Mouse (Mus musculus) C2C12 (cell line): ENCODE data around the gene Fndc9. TPM values are rescaled to one million over a fixed set of nuclear protein-coding genes. Genes with fewer than 3 reads are reported as not detected.

ENCODE experiments used
- H3K27me3 ChIP-seq: one replicate; pipeline ENCODE4 v1.6.1; 2011; ENCODE audit not compliant: control insufficient read depth, insufficient read depth, insufficient read length
- H3K36me3 ChIP-seq: one replicate; pipeline ENCODE4 v1.6.1; 2011; ENCODE audit not compliant: control insufficient read depth, insufficient read depth
- H3K4me3 ChIP-seq: one replicate; pipeline ENCODE4 v1.5.1; 2011; ENCODE audit warnings: mild to moderate bottlenecking, control low read depth; ENCODE audit not compliant: poor library complexity, insufficient read depth, severe bottlenecking
- H3K79me2 ChIP-seq: one replicate; pipeline ENCODE4 v1.6.1; 2011; ENCODE audit not compliant: control insufficient read depth, insufficient read depth
- H3K79me3 ChIP-seq: one replicate; pipeline ENCODE4 v1.6.1; 2011; ENCODE audit warnings: low read depth, control low read depth
- H3ac ChIP-seq: one replicate; pipeline ENCODE3; 2011; ENCODE audit warnings: low read depth; ENCODE audit not compliant: control insufficient read depth, insufficient read length
- CEBPB ChIP-seq: IDR thresholded peaks from one replicate; pipeline ENCODE4 v1.6.1; 2011; ENCODE audit warnings: low read depth, mild to moderate bottlenecking, control low read depth, moderate library complexity
- CTCF ChIP-seq: IDR thresholded peaks from one replicate; pipeline ENCODE4 v1.5.1; 2011; ENCODE audit not compliant: control insufficient read depth, insufficient read depth, insufficient read length
- FOSL1 ChIP-seq: IDR thresholded peaks from one replicate; pipeline ENCODE4 v1.8.0; 2011; ENCODE audit warnings: mild to moderate bottlenecking, low read length; ENCODE audit not compliant: poor library complexity, insufficient read depth, severe bottlenecking
- MAX ChIP-seq: IDR thresholded peaks from one replicate; pipeline ENCODE4 v1.6.1; 2011; ENCODE audit warnings: mild to moderate bottlenecking, control low read depth
- MYOD1 ChIP-seq: IDR thresholded peaks from one replicate; pipeline ENCODE4 v1.6.1; 2011; ENCODE audit warnings: low read depth; ENCODE audit not compliant: control insufficient read depth, insufficient read length
- MYOG ChIP-seq: IDR thresholded peaks from one replicate; pipeline ENCODE4 v1.6.1; 2011; ENCODE audit not compliant: control insufficient read depth, insufficient read length; ENCODE audit errors: extremely low read depth
- USF1 ChIP-seq: IDR thresholded peaks from one replicate; pipeline ENCODE4 v1.6.1; 2011; ENCODE audit warnings: low read depth, mild to moderate bottlenecking, control low read depth, moderate library complexity
- polyA plus RNA-seq: library from polyadenylated mRNA; unstranded; fragments of >200 nt; fragmentation: generic; extraction: Trizol; gene quantifications from one replicate; pipeline ENCODE4 v1.2.1, GENCODE M21; 2012; ENCODE audit warnings: missing spikeins

Fndc9 gene
- polyA plus RNA-seq, 1 experiment: 0.09 TPM

DNA sequence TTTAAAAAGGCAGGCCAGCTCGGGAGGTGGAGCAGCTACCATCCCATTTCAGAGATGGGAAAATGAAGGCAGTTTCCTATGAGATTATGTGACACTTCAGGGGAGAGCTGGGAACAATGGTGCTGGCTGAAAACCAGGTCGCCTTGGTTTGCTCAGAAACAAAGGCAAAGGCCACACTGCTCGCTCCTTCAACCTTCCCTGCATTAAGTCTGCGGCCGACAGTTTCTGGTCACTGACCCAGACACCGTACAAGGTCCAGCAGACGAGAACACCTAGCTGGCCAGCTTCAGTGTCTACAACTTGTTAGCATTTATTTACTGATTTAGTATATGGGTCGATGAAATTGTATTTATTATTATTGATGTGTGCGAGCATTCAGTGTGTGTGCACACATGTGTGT, 30.5 kb upstream of the Fndc9 start:
- Histone ChIP-seq H3K4me3 (no peak overlapping the region), H3ac (no peak overlapping the region), H3K79me3 (no peaks in the 10 kb centered on the region), H3K79me2 (no peaks in the 10 kb centered on the region), H3K27me3 (no peaks in the 10 kb centered on the region), H3K36me3 (no peaks in the 10 kb centered on the region)
- no peak for TF ChIP-seq MYOD1
- no peak for TF ChIP-seq USF1
- no peak for TF ChIP-seq CEBPB
- no peak for TF ChIP-seq MAX
- TF ChIP-seq FOSL1: no peak
- no peak for TF ChIP-seq CTCF
- TF ChIP-seq MYOG: no peak

GRCm38 (mm10) chr11:46205639-46206409, 29.5 kb upstream of the Fndc9 start:
- H3K36me3 ChIP-seq: no peaks in the 10 kb centered on the region
- no peak overlapping the region for H3ac ChIP-seq
- no peaks in the 10 kb centered on the region for H3K79me2 ChIP-seq
- no peak overlapping the region for H3K4me3 ChIP-seq
- no peaks in the 10 kb centered on the region for H3K27me3 ChIP-seq
- TF ChIP-seq MYOD1 (no peak), FOSL1 (no peak), MAX (no peak)
- no peaks in the 10 kb centered on the region for H3K79me3 ChIP-seq

DNA sequence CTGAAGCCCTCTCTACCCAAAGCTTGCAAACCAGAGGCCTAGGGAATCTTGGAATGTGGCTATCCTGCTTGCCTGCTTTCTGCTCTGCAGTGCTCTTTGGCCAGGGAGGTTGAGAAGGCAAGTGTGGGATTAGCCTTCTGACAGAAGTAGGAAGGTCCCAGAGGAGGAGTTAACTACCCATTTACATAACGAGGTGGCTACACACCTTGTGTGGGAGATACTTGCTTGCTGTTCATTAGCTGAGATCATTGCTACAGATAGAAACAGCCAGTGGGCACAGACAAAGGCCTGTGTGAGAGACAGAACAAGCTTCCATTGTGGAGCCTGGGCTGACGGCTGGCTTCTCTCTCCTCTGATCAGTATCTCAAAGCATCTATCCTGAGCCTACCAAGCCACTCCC, 25.4 kb upstream of the Fndc9 start:
- no peaks in the 10 kb centered on the region for H3K27me3 ChIP-seq
- no peak overlapping the region for H3K4me3 ChIP-seq
- H3ac ChIP-seq: no peak overlapping the region
- H3K36me3 ChIP-seq: no peaks in the 10 kb centered on the region
- TF ChIP-seq MYOG (no peak), MYOD1 (no peak), CTCF (no peak), CEBPB (no peak), MAX (no peak), FOSL1 (no peak), USF1 (no peak)
- no peaks in the 10 kb centered on the region for H3K79me2 ChIP-seq
- no peaks in the 10 kb centered on the region for H3K79me3 ChIP-seq

DNA sequence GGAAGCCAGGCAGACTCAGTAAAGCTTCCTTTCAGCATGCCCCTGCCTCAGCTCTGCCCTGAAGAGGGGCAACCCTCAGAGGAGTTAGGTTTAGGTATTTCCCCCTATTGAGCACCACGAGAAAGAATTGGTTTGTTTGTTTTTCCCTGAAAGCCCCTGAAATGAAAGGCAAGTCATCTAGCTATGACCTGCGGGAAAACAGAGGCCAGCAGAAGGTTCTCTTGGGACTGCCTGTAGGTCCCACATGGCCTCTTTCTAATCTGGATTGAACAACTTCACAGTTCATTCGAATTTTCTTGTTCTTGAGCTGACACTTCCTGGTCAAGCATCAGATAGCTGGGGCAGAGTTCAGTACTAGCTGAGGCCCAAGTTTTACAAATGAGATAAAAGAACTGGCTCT, 23.5 kb upstream of the Fndc9 start:
- Histone ChIP-seq H3K79me3 (no peaks in the 10 kb centered on the region), H3K79me2 (no peaks in the 10 kb centered on the region), H3ac (no peak overlapping the region), H3K27me3 (no peaks in the 10 kb centered on the region), H3K4me3 (no peak overlapping the region), H3K36me3 (no peaks in the 10 kb centered on the region)
- no peak for TF ChIP-seq MYOG
- TF ChIP-seq MYOD1: no peak
- no peak for TF ChIP-seq CTCF
- no peak for TF ChIP-seq FOSL1
- no peak for TF ChIP-seq MAX
- TF ChIP-seq USF1: no peak
- TF ChIP-seq CEBPB: no peak

DNA sequence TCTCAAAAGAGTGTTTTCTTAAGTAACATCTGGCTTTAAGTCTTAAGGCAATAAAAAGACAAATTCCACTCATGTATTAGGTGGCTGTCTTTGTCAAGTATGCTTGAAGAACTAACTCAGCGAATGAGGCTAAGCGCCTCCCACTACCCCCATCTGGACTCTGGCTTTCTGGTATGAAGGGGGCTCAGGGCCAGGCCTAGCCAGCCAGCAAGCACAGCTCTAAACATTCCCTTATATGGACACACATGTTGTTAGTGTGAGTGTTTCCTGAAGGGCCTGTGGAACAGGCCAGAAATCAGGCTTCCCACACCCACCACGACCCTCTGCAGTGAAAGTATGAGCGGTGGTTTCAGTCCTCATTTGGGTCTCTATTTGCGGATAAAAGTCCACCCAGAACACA, 21.5 kb upstream of the Fndc9 start:
- TF ChIP-seq MYOD1: no peak
- no peak for TF ChIP-seq USF1
- TF ChIP-seq MAX: no peak
- TF ChIP-seq CTCF: no peak
- no peak for TF ChIP-seq MYOG
- no peak for TF ChIP-seq CEBPB
- no peak for TF ChIP-seq FOSL1
- Histone ChIP-seq H3K27me3 (no peaks in the 10 kb centered on the region), H3K36me3 (no peaks in the 10 kb centered on the region), H3K79me3 (no peaks in the 10 kb centered on the region), H3ac (no peak overlapping the region), H3K4me3 (no peak overlapping the region), H3K79me2 (no peaks in the 10 kb centered on the region)
